Mouse (Mus musculus): ENCODE results near the gene Nfx1. TPM values are rescaled to one million over a fixed set of nuclear protein-coding genes. Genes with fewer than 3 reads are reported as not detected.

The Nfx1 gene
- total RNA-seq, 1 experiment from 2014 or later = 52.8 TPM

DNA sequence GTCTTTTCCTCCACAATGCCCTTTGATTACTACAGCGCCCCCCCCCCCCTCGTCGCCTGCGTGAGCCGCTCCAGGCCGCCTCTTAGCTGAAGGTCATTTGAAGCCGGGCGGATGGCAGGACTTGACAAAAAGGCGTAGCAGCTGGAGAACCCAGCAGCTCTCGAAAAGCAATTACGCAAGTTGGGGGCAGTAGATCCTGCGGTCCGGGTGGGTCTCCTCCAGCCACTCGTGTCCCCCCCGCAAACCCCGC lies 189 bp upstream of the Nfx1 start:
- no peak; the same call in 1 of the 2 replicates for ATAC-seq (replicated peaks; ENCODE audit: insufficient number of reproducible peaks, low FRiP score, low TSS enrichment, poor library complexity, severe bottlenecking)

DNA sequence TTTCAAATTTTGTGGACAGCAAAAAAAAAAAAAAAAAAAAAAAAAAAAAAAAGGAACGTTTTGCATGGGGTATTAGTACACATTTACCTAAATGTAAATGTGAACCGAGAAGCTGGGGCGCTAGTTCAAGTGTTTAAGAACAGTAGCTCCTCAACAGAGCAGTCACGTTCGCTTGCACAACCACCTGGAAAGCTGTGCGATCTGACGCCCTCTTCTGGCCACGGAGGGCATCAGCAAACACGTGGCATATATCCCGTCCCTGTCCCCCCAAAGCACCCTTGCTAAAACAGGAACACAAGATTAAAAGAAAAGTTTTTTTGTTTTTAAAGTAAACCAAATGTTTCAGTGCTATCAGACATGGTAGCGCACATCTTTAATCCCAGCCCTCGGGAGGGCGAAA lies 1.0 kb downstream of the Nfx1 start:
- no peak for ATAC-seq (replicated peaks; ENCODE audit: insufficient number of reproducible peaks, low FRiP score, low TSS enrichment, poor library complexity, severe bottlenecking)

DNA sequence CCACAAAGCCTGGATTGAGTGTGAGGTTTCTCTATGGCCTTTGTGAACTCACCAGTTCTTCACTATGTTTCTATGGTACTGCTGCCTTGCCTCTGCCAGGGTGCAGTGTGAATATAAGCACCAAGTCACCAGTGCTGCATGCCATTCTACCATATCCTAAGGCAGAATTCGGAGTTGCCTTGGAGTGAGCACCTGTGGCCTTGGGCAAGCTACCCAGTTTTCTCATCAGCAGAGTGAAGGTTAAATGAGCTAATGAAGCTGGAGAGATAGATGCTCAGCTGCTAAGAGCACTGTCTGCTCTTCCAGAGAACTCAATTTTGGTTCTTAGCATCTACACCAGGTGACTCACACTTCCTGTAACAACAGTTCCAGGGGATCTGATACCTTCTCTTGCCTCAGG lies 3.3 kb downstream of the Nfx1 start:
- no peak for ATAC-seq (replicated peaks; ENCODE audit: insufficient number of reproducible peaks, low FRiP score, low TSS enrichment, poor library complexity, severe bottlenecking)

DNA sequence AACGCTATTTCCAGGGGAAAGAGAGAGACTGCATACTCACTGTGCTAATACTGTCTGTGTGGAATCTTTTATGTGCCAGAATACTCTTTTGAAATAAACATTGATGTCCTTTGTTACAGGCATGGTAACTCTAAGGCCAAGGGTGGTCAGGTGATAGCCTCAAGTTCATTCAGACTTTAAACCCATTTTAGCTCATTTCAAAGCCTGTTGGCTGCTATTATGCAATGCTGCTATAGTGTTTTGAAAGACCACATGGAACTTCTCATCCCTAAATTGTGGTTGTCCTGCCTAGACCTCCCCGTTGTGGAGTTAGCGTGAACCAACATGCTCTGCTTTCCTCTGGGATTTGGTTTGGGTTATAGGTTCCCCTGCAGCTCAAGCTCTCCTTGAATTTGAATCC lies 5.0 kb downstream of the Nfx1 start:
- ATAC-seq (replicated peaks; ENCODE audit: insufficient number of reproducible peaks, low FRiP score, low TSS enrichment, poor library complexity, severe bottlenecking) = no peak

DNA sequence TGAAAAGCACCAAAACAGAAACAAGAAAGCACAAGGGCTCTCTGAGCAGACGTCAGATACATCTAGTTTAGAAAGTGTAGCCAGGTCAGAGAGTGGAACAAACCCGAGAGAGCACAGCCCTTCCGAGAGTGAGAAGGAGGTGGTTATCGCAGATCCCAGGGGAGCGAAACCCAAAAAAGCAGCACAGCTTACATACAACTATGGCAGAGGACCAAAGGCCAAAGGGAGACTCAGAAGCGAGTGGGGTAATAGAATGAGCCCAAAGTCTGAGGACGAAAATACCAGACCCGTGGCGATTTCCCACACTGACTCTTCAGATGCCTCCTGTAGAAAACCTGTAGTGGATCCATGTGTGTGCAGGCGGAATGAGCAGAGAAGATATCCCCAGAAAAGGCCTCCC lies 5.9 kb downstream of the Nfx1 start:
- no peak for ATAC-seq (replicated peaks; ENCODE audit: insufficient number of reproducible peaks, low FRiP score, low TSS enrichment, poor library complexity, severe bottlenecking)

DNA sequence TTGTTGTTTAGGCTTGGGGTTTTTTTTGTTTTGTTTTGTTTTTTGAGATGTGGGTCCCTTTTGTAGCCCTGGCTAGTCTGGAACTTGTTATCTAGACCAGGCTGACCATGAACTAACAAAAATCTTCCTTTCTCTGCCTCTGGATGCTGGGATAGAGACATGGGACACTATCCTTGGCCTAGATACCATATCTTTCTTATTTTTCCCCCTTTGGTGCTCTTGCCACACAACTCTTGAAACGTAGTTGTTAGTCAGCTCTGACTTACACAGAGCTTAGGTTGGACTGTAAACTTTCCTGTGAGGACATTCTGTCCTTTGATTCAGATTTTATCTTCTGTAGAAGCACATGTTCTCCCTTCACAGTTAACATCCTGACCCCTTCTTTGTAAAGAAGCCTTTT lies 8.7 kb downstream of the Nfx1 start:
- no peak for ATAC-seq (replicated peaks; ENCODE audit: insufficient number of reproducible peaks, low FRiP score, low TSS enrichment, poor library complexity, severe bottlenecking)

DNA sequence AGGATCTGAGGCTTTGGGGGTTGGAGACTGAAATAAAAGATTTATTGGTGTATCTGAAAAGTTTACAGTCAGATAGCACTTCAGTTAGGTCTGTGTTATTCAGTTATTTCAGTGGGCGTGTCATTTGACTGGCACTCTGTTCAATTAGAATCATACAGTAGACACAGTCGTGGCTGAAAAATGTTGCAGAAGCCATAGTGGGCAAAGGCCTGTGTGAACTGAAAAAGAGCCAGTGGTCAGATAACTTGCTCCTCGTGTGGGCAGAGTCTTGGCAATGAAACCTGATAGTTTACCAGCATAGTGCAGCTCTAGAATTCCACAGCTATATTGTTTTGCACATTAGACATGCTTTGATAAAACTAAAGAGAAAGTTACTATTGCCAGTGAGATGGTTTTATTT lies 11.8 kb downstream of the Nfx1 start:
- no peak for ATAC-seq (replicated peaks; ENCODE audit: insufficient number of reproducible peaks, low FRiP score, low TSS enrichment, poor library complexity, severe bottlenecking)

DNA sequence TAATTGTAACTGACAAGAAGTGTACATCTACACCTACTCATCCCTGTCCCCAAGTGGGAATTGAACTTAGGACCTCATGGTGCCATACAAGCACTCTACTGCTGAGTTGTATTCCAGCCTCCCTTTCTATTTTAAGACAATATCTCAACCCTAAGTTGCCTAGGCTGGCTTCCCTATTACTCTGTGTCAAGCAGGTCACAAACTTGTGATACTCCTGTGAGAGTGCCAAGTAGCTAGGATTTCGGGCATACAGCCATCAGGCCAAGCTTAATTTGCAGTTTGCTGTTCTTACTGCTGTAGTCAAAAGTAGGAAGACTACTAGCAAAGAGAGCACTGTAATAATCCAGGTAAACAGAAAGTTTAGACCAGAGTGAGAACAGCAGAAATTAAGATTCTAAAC lies 13.0 kb downstream of the Nfx1 start:
- ATAC-seq (replicated peaks; ENCODE audit: insufficient number of reproducible peaks, low FRiP score, low TSS enrichment, poor library complexity, severe bottlenecking) = no peak

DNA sequence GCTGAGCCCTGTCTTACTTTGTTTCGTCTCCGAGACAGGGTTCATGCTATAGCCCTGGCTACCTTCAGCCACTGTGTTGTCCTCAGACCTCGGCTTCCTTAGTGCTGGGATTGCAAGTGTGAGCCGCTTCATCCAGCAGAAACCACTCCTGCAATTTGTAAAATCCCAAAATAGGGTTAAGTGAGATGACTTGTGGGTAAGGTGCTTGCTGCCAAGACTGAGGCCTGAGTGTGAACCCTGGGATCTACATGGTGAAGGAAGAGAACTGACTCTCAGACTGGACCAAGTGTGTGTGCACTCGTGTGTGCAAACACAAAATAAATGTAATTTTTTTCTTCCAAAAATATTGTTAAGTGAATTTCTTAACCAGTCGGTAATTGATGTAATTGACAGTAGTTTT lies 18.9 kb downstream of the Nfx1 start:
- ATAC-seq (replicated peaks; ENCODE audit: insufficient number of reproducible peaks, low FRiP score, low TSS enrichment, poor library complexity, severe bottlenecking) = no peak

DNA sequence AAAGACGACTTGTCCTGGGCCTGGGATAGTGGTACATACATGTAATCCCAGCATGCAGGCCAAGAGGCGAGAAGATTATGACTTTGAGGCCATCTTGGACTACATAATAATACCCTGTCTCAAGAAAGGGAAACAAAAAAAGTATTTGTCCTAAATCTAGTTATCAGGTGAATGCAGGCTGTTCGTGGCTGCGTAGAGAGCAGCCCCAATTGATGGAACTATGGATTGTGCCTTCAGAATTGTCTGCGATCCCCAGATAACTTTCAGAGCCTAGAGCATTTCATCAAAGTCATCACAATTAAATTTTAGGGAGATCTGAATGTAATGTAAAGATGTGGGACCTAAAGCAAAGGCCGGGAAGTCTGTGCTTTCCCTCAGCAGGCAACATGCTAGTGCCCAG lies 25.6 kb downstream of the Nfx1 start:
- ATAC-seq (replicated peaks; ENCODE audit: insufficient number of reproducible peaks, low FRiP score, low TSS enrichment, poor library complexity, severe bottlenecking) = no peak

DNA sequence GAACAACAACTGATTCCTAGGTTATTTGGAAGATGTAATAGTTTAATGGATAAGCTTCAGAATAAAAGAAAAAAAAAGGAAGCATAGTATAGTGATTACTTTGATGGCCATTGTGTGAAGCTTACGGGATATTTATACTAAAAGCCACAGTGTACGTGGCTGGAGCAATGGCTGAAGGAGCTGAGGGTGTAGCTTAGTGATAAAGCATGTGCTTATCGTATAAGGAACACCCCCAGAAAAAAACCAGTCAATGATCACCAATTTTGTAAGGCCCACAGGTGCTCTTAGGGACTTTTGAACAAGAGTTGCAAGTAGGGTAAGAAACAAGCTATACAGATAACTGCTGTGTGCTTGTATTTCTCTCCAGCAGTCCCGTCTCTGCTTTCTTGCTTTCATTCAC lies 27.2 kb downstream of the Nfx1 start:
- ATAC-seq (replicated peaks; ENCODE audit: insufficient number of reproducible peaks, low FRiP score, low TSS enrichment, poor library complexity, severe bottlenecking) = no peak

DNA sequence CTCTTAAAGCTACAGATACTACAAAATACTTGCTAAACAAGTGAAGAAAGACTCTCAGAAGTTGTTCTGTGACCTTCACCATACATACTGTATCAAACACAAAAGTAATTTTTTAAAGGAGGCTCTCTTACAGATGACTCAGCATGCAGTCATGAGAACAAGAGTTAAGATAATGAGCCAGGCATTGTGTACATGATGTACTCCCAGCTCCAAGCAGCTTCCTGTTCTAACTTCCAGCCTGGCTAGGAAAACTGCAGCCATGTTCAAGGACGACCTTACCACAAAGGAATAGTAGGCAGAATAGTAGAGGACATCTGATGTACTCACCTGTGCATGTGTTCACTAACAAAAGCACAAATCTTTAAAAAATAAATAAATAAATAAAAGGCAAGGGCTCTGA lies 29.6 kb downstream of the Nfx1 start:
- ATAC-seq (replicated peaks; ENCODE audit: insufficient number of reproducible peaks, low FRiP score, low TSS enrichment, poor library complexity, severe bottlenecking) = no peak

DNA sequence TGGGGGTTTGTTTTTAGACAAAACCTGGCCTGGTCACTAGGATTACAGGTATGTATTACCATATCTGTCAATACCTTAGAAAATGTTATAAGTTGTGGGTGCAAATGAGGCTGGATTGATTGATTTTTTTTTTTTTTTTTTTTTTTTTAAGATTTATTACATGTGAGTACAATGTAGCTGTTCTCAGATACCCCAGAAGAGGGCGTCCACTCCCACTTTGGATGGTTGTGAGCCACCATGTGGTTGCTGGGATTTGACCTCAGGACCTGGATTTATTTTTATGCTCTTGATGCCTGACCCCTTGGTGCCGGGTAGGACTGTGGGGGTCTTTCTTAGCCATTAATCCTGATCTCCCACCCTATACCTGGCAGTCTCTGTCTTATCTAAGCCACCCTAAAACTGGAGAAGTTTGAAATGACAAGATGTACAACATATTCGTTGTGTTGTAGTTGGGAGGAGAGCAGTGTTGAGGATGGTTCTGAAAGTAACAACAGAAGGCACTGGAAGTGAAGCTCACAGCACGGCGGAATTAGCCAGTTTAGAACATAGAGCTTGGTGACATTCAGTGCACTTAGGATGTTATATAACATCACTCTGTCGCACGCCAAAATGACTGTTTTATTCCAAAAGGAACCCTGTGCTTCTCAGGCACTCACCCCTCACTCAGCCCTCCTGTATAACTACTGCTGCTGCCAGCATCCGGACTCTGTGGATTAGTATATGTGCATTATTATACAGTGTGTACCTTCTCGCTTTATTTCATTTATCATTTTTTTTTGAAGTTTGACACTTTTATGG lies 30.3 kb downstream of the Nfx1 start:
- no peak for ATAC-seq (replicated peaks; ENCODE audit: insufficient number of reproducible peaks, low FRiP score, low TSS enrichment, poor library complexity, severe bottlenecking)

DNA sequence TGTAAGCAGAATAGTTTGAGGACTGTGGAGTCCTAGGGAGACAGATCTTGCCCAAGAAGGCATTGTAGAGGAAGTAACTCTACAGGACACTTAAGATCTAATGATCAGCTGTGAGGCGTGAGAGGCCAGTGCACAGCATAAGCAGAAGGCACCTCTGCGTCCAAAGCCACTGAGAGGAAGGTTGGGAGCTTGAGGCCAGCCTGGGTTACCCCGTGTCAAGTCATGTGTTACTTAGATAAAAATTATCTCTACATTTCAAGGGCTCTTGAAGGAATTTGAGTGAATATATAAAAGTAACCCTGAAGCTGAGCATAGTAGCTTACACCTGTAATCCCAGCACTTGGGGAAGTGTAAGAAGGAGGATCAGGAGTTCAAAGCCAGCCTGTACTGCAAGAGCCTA lies 42.6 kb downstream of the Nfx1 start:
- ATAC-seq (replicated peaks; ENCODE audit: insufficient number of reproducible peaks, low FRiP score, low TSS enrichment, poor library complexity, severe bottlenecking) = no peak

DNA sequence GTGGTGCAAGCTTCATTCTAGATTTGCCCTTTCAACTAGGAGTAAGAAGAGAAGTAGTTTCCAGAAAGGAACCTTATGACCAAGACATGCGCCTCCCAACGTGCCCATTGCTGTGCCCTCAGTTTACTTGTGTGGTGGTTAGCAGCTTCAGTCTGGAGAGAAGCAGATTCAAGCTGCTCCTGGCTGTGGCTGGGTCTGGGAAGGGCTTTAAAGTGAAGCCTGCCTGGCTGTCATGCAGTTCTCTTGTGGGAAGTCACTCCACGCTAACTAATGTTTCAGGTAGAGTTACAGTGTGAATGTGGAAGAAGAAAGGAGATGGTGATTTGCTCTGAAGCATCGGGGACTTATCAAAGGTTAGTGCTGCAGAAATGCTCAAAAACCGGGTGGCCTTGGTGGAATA lies 45.1 kb downstream of the Nfx1 start:
- ATAC-seq (replicated peaks; ENCODE audit: insufficient number of reproducible peaks, low FRiP score, low TSS enrichment, poor library complexity, severe bottlenecking) = no peak

DNA sequence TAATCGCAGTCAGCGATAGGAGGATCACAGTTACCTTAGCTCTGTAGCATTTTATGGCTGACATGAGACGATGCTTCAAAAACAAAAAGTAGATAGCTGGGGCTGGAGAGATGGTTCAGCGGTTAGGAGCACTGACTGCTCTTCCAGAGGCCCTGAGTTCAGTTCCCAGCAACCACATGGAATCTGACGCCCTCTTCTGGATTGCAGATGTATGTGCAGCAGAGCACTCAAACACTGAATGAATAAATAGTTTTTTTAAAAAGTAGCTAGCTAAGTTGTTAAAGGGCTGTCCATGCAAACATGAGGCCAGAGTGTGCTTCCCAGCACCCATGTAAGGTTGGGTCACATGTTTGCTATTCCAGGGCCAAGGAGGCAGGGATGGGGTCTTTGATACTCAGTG lies 50.4 kb downstream of the Nfx1 start:
- ATAC-seq (replicated peaks; ENCODE audit: insufficient number of reproducible peaks, low FRiP score, low TSS enrichment, poor library complexity, severe bottlenecking) = no peak

DNA sequence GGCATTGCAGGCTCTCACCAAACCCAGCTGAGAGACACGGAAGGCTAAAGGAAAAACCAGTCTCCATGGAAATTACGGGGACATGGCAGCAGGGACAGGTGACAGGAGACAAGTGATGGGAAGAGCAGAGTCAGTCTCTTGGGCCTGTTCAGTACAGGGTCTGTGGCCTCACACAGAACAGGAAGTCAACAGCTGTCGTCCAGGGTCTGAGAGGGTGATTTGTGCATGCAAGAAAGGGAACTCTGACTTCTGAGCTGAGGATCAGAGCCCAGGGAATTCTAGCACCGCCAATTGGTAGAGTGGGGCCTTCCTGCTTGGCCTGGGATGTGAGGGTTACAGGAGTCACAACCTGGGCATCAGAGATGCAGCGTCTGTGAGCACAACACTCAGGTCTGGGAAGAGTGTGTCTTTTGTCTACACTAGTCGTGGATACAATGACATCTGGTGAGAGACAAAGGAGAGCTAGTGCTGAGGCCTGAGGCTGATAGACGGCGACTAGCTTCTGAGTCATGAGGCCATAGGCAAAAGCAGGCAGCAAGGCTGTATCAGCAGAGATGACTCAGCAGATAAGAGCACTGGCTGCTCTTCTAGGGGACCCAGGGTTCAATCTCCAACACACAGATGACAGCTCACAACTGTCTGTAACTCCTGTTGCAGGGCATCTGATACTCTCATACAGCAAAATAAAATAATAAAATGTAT lies 55.5 kb downstream of the Nfx1 start:
- no peak for ATAC-seq (replicated peaks; ENCODE audit: insufficient number of reproducible peaks, low FRiP score, low TSS enrichment, poor library complexity, severe bottlenecking)

DNA sequence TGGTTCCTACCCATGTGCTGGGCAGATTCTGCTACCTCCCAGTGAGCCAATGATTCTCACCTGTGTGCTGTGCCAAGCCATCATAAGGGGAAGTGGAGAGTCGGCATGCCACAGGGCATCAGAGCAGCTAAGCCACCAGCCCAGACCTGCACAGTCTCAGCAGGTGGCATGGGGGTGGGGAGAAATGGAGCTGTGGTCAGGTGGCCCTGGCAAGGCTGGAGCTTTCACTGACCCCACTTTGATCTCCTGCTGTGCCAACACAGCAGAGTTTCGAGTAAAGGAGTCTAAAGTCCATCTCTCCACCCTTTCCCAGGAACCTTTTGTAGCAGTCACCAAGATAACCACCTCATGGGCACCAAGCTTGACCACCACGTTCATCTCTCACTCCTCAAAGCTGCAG lies 57.2 kb downstream of the Nfx1 start:
- no peak for ATAC-seq (replicated peaks; ENCODE audit: insufficient number of reproducible peaks, low FRiP score, low TSS enrichment, poor library complexity, severe bottlenecking)

DNA sequence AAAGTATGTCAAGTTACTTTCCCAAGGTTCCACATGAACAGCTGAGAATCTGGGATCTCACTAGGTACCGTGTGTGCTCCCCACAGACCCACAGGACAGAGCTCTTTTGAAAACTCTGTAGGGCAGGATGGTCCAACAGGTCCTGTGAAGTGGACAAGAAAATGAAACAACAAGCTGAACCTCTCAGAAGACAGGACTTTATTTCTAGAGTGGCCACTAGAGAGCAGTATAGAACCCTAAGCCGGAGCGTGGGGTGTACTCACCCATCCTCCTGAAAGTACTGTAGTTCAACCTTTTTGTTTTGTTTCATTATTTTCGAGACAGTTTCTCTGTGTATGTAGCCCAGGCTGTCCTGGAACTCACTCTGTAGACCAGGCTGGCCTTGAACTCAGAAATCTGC lies 57.6 kb downstream of the Nfx1 start:
- ATAC-seq (replicated peaks; ENCODE audit: insufficient number of reproducible peaks, low FRiP score, low TSS enrichment, poor library complexity, severe bottlenecking) = no peak

DNA sequence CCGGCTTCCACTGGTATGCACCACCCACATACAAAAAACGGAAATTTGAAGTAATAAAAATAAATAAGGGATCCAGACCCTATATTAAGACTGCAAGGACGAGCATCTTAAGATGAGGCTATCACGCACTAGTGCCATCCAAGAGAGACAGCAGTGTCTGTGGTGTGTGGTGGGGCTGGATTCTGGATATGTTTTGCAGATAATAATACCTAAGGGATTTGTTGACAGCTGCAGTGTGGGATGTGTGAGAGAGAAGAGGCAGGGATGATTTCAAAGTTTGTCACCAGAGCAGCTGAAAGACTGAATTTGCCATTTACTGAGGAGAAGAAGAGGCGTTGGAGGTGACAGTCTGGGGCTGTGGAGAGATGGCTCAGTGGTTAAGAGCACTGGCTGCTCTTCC lies 58.7 kb downstream of the Nfx1 start:
- no peak for ATAC-seq (replicated peaks; ENCODE audit: insufficient number of reproducible peaks, low FRiP score, low TSS enrichment, poor library complexity, severe bottlenecking)

DNA sequence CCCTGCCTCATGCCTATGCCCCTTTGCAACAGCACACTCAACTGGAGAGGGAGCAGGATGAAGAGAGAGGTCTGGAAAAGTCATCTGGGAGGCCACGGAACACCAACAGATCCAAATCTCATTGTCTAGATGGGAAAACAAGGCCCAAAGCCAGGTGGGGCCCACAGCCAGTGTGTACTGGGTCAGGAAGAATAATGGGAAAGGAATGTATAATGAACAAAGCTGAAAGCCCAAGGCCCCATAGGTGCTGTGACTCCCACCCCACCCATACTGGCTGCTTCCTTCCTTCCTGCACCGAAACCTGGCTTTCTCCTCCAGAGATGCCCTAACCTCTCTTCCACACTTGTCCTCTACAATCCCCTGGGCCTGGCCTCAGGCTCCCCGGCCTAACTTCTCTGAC lies 60.5 kb downstream of the Nfx1 start:
- no peak for ATAC-seq (replicated peaks; ENCODE audit: insufficient number of reproducible peaks, low FRiP score, low TSS enrichment, poor library complexity, severe bottlenecking)

Data from monocyte, adult 5-6 weeks (primary cell).